Mouse (Mus musculus) olfactory bulb, adult 2 months (tissue): ENCODE measurements around the gene Srgap2. TPM values are rescaled to one million over a fixed set of nuclear protein-coding genes. Genes with fewer than 3 reads are reported as not detected.
"Not testable (repeated sequence)": the region's sequence is repeated elsewhere in the genome, so short reads cannot be mapped to it uniquely, and the experiment has no call there.

ENCODE experiments used
- H3K27ac ChIP-seq: fragments of 200-500 bp; 2 replicates; pipeline ENCODE4 v1.5.1; 2012; ENCODE audit warnings: low read depth, low read length; ENCODE audit not compliant: insufficient read depth
- H3K4me1 ChIP-seq: fragments of 200-500 bp; 2 replicates; pipeline ENCODE4 v1.6.1; 2012; ENCODE audit warnings: low read length; ENCODE audit not compliant: control insufficient read depth, insufficient read depth
- H3K4me3 ChIP-seq: fragments of 200-500 bp; 2 replicates; pipeline ENCODE4 v1.5.1; 2012; ENCODE audit warnings: mild to moderate bottlenecking, low read depth, low read length, moderate library complexity; ENCODE audit not compliant: insufficient read depth
- CTCF ChIP-seq: fragments of 200-500 bp; IDR thresholded peaks from 2 replicates; pipeline ENCODE4 v1.5.1; 2012; ENCODE audit warnings: low read depth, mild to moderate bottlenecking, low read length, moderate library complexity; ENCODE audit not compliant: insufficient read depth
- POLR2A ChIP-seq: fragments of 200-500 bp; IDR thresholded peaks from 2 replicates; pipeline ENCODE4 v1.6.1; 2012; ENCODE audit warnings: mild to moderate bottlenecking, low read depth, low read length, moderate library complexity; ENCODE audit not compliant: insufficient read depth
- WGBS: fragments of 180-500 bp; shearing (Covaris S2); methylation state at CpG from one replicate; pipeline ENCODE4 v1.1.7; 2018; 5-methylcytosine and 5-hydroxymethylcytosine counted together
- polyA plus RNA-seq: library from polyadenylated mRNA; stranded (reverse); fragments of >200 nt; gene quantifications from 2 replicates; pipeline ENCODE4 v1.2.4, GENCODE M21; 2012; ENCODE audit warnings: low replicate concordance; ENCODE audit not compliant: missing spikeins, insufficient read depth, insufficient read length

Gene Srgap2
- polyA plus RNA-seq, 1 experiment: not detected

GRCm38 (mm10) chr1:131344691-131345090 lies 182.5 kb downstream of the Srgap2 start:
- no peak for TF ChIP-seq POLR2A
- no peak for TF ChIP-seq CTCF
- Histone ChIP-seq H3K27ac (no peak overlapping the region), H3K4me3 (no peak overlapping the region), H3K4me1 (no peaks in the 10 kb centered on the region)
- WGBS: 75% methylated on average over 2 of the region's 2 CpGs

- H3K4me1 ChIP-seq: no peaks in the 10 kb centered on the region
- H3K27ac ChIP-seq: no peak overlapping the region
- 81% methylated on average over 5 of the region's 5 CpGs for whole genome bisulfite sequencing
- TF ChIP-seq CTCF (no peak), POLR2A (no peak)
- H3K4me3 ChIP-seq: no peak overlapping the region
These were observed 191.1 kb downstream of the Srgap2 start for GRCm38 (mm10) chr1:131336017-131336416.

GRCm38 (mm10) chr1:131335604-131336003 lies 191.5 kb downstream of the Srgap2 start:
- Histone ChIP-seq H3K4me1 (no peaks in the 10 kb centered on the region), H3K4me3 (no peak overlapping the region), H3K27ac (no peak overlapping the region)
- TF ChIP-seq CTCF: no peak
- no peak for TF ChIP-seq POLR2A
- 69% methylated on average over 3 of the region's 3 CpGs for WGBS

GRCm38 (mm10) chr1:131331180-131331579 lies 196.0 kb downstream of the Srgap2 start:
- Histone ChIP-seq H3K4me1 (no peaks in the 10 kb centered on the region), H3K4me3 (no peak overlapping the region), H3K27ac (no peak overlapping the region)
- TF ChIP-seq POLR2A: no peak
- TF ChIP-seq CTCF: no peak
- 78% methylated on average over 1 of the region's 1 CpGs for WGBS

GRCm38 (mm10) chr1:131329093-131329492 lies 198.1 kb downstream of the Srgap2 start:
- H3K4me3 ChIP-seq, H3K27ac ChIP-seq, H3K4me1 ChIP-seq: not testable (repeated sequence)
- WGBS: 92% methylated on average over 1 of the region's 1 CpGs

GRCm38 (mm10) chr1:131327167-131327566 lies 200.0 kb downstream of the Srgap2 start:
- H3K4me1 ChIP-seq: no peaks in the 10 kb centered on the region
- TF ChIP-seq POLR2A (no peak), CTCF (no peak)
- no peak overlapping the region for H3K4me3 ChIP-seq
- no peak overlapping the region for H3K27ac ChIP-seq
- WGBS: 100% methylated on average over 1 of the region's 1 CpGs

- H3K4me3 ChIP-seq: no peak overlapping the region
- H3K4me1 ChIP-seq: no peaks in the 10 kb centered on the region
- H3K27ac ChIP-seq: no peak overlapping the region
- WGBS: 94% methylated on average over 3 of the region's 3 CpGs
- TF ChIP-seq CTCF (no peak), POLR2A (no peak)
These were observed 202.2 kb downstream of the Srgap2 start for GRCm38 (mm10) chr1:131324816-131325463.

- no peak overlapping the region for H3K27ac ChIP-seq
- H3K4me1 ChIP-seq: no peaks in the 10 kb centered on the region
- WGBS: 60% methylated on average over 3 of the region's 3 CpGs
- H3K4me3 ChIP-seq: no peak overlapping the region
- no peak for TF ChIP-seq POLR2A
- TF ChIP-seq CTCF: no peak
These were observed 207.4 kb downstream of the Srgap2 start for GRCm38 (mm10) chr1:131319598-131320330.

GRCm38 (mm10) chr1:131318397-131318796 lies 208.8 kb downstream of the Srgap2 start:
- WGBS: 91% methylated on average over 2 of the region's 2 CpGs
- no peak for TF ChIP-seq CTCF
- no peak for TF ChIP-seq POLR2A
- Histone ChIP-seq H3K4me3 (no peak overlapping the region), H3K27ac (no peak overlapping the region), H3K4me1 (no peaks in the 10 kb centered on the region)
